Mouse (Mus musculus) kidney, adult 2 months (tissue): ENCODE results near the gene Rad54l. TPM values are rescaled to one million over a fixed set of nuclear protein-coding genes. Genes with fewer than 3 reads are reported as not detected.

Experiments
- DNase-seq: peaks from one replicate; pipeline ENCODE4 v3.0.0; 2021
- H3K27ac ChIP-seq: fragments of 200-500 bp; 2 replicates; pipeline ENCODE4 v1.5.1; 2012; ENCODE audit warnings: low read depth, low read length, control low read depth, inconsistent platforms; ENCODE audit not compliant: insufficient read depth
- H3K27me3 ChIP-seq: fragments of 200-500 bp; replicated peaks from 2 replicates; pipeline ENCODE4 v1.6.1; 2012; ENCODE audit warnings: mild to moderate bottlenecking, moderate library complexity, low read length, inconsistent platforms; ENCODE audit not compliant: control insufficient read depth, insufficient read depth
- H3K36me3 ChIP-seq: fragments of 200-500 bp; 2 replicates; pipeline ENCODE4 v1.6.1; 2012; ENCODE audit warnings: mild to moderate bottlenecking, moderate library complexity, low read length, inconsistent platforms; ENCODE audit not compliant: control insufficient read depth, insufficient read depth
- H3K4me1 ChIP-seq: fragments of 200-500 bp; 2 replicates; pipeline ENCODE4 v1.6.1; 2011; ENCODE audit warnings: low read length; ENCODE audit not compliant: control insufficient read depth, insufficient read depth
- H3K4me3 ChIP-seq: fragments of 200-500 bp; 2 replicates; pipeline ENCODE4 v1.5.1; 2011; ENCODE audit warnings: mild to moderate bottlenecking, low read depth, low read length, control low read depth; ENCODE audit not compliant: insufficient read depth
- CTCF ChIP-seq: fragments of 200-500 bp; conservative IDR thresholded peaks from 2 replicates; pipeline ENCODE4 v1.5.1; 2011; ENCODE audit warnings: low read depth, mild to moderate bottlenecking, control low read depth, low read length, moderate library complexity, mixed read lengths; ENCODE audit not compliant: insufficient read depth, insufficient read length
- POLR2A ChIP-seq: fragments of 200-500 bp; IDR thresholded peaks from one replicate; pipeline ENCODE4 v1.6.1; 2011; ENCODE audit warnings: low read depth, low read length, control low read depth
- WGBS: fragments of 180-500 bp; shearing (Covaris S2); methylation state at CpG from one replicate; pipeline ENCODE4 v1.1.7; 2018; 5-methylcytosine and 5-hydroxymethylcytosine counted together
- polyA plus RNA-seq: library from polyadenylated mRNA; depleted of rRNA; stranded (reverse); fragments of >200 nt; gene quantifications from 2 replicates; pipeline ENCODE4 v1.2.3, GENCODE M21; 2012

Rad54l gene
- polyA plus RNA-seq, 1 experiment = 0.31 TPM

DNA sequence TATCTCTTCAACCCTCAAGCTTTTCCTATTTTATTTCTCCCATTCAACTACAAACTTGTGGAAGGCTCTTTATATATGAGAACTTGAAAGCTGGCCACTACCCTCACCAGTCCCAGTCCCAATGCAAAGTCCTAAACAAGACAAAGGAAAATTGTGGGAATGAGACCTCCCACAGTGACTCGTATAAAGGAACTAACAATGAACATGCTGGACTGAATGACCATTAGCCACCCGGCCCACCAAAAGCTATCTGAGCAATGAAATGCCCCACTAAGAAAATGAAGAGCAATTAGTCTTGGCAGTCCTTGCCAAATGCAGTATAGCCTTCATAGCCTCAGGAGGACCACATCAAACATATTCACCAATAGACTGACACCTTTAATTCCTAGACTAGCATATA lies 12.0 kb downstream of the Rad54l start:
- 85% methylated on average over 2 of the region's 2 CpGs for WGBS
- Histone ChIP-seq H3K4me1 (no peaks in the 10 kb centered on the region), H3K4me3 (no peak overlapping the region), H3K36me3 (no peaks in the 10 kb centered on the region), H3K27ac (no peak overlapping the region), H3K27me3 (no peaks in the 10 kb centered on the region)
- DNase-seq = no peak
- TF ChIP-seq CTCF (no peak), POLR2A (no peak)

DNA sequence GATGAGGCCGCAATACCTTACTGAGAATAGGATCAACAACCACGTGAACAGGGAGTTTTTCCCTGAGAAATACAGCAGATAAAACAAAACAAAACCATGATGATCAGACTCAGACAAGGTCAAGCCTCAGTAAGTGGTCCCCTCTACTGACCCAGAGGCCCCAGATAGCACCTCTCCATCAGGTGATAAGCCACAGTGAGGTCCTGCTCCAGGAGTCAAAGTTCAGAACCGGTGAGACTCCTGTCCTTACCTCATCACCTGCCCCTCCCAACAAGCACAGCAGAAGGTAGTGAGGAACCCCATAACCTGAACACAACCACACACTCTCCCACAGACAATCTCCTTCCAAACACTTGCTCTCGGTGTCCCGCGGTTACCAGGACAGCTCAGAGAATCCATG lies 12.8 kb downstream of the Rad54l start:
- no peak for DNase-seq
- TF ChIP-seq POLR2A = no peak
- no peak for TF ChIP-seq CTCF
- WGBS = 96% methylated on average over 6 of the region's 6 CpGs
- Histone ChIP-seq H3K27ac (no peak overlapping the region), H3K4me3 (no peak overlapping the region), H3K4me1 (no peaks in the 10 kb centered on the region), H3K36me3 (no peaks in the 10 kb centered on the region), H3K27me3 (no peaks in the 10 kb centered on the region)

DNA sequence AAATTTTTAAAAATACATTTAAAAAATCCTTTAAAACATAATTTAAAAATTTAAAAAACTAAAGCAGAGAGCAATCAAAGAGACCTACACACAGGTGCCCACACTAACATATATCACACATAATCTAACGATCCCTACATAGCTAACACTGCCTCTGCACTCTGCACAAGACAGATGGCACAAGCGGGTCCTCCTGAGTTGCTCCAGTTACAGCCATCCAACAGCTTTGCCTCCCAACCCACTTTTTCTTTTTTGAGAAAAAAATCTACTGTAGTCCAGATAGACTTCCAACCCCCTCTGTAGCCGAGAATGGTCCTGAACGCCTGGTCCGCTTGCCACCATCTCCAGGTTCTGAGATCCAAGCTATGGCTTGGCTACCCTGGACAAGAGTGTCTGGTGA lies 18.2 kb downstream of the Rad54l start:
- H3K36me3 ChIP-seq = no peaks in the 10 kb centered on the region
- no peaks in the 10 kb centered on the region for H3K4me1 ChIP-seq
- no peak for DNase-seq
- H3K27ac ChIP-seq = no peak overlapping the region
- H3K4me3 ChIP-seq = no peak overlapping the region
- H3K27me3 ChIP-seq = no peaks in the 10 kb centered on the region
- 97% methylated on average over 5 of the region's 5 CpGs for WGBS
- TF ChIP-seq POLR2A = no peak
- no peak for TF ChIP-seq CTCF

- no peak overlapping the region for H3K4me3 ChIP-seq
- no peaks in the 10 kb centered on the region for H3K27me3 ChIP-seq
- H3K4me1 ChIP-seq = no peaks in the 10 kb centered on the region
- whole genome bisulfite sequencing = 88% methylated on average over 7 of the region's 7 CpGs
- H3K36me3 ChIP-seq = peaks cover 6% of the 10 kb centered on the region; the same call in 1 of the 2 replicates
- TF ChIP-seq CTCF (no peak), POLR2A (no peak)
- no peak for DNase-seq
- no peak overlapping the region for H3K27ac ChIP-seq
These were observed 22.5 kb downstream of the Rad54l start for GRCm38 (mm10) chr4:116100959-116101358.

- H3K27me3 ChIP-seq = no peaks in the 10 kb centered on the region
- H3K36me3 ChIP-seq = peaks cover 10% of the 10 kb centered on the region
- TF ChIP-seq CTCF (no peak), POLR2A (no peak)
- no peak for DNase-seq
- 85% methylated on average over 8 of the region's 8 CpGs for WGBS
- no peak overlapping the region for H3K4me3 ChIP-seq
- no peak overlapping the region for H3K27ac ChIP-seq
- no peaks in the 10 kb centered on the region for H3K4me1 ChIP-seq
These were observed 26.3 kb downstream of the Rad54l start for GRCm38 (mm10) chr4:116097211-116097610.

GRCm38 (mm10) chr4:116096291-116096690 lies 27.2 kb downstream of the Rad54l start:
- Histone ChIP-seq H3K36me3 (peaks cover 10% of the 10 kb centered on the region), H3K27ac (no peak overlapping the region), H3K4me3 (no peak overlapping the region), H3K4me1 (no peaks in the 10 kb centered on the region), H3K27me3 (no peaks in the 10 kb centered on the region)
- 84% methylated on average over 10 of the region's 10 CpGs for WGBS
- no peak for DNase-seq
- TF ChIP-seq POLR2A (no peak), CTCF (no peak)

- TF ChIP-seq CTCF (no peak), POLR2A (no peak)
- H3K36me3 ChIP-seq = peaks cover 9% of the 10 kb centered on the region
These were observed 34.8 kb downstream of the Rad54l start for GRCm38 (mm10) chr4:116088510-116089249.

More at GRCm38 (mm10) chr4:116088510-116089249, 34.8 kb downstream of the Rad54l start:
- H3K27me3 ChIP-seq = no peaks in the 10 kb centered on the region
- no peaks in the 10 kb centered on the region for H3K4me1 ChIP-seq
- 88% methylated on average over 23 of the region's 23 CpGs for WGBS
- no peak overlapping the region for H3K27ac ChIP-seq
- no peak for DNase-seq
- no peak overlapping the region for H3K4me3 ChIP-seq
